Comparison of ENCODE assay signal across 8 mouse cellular contexts in the genomic region with DNA sequence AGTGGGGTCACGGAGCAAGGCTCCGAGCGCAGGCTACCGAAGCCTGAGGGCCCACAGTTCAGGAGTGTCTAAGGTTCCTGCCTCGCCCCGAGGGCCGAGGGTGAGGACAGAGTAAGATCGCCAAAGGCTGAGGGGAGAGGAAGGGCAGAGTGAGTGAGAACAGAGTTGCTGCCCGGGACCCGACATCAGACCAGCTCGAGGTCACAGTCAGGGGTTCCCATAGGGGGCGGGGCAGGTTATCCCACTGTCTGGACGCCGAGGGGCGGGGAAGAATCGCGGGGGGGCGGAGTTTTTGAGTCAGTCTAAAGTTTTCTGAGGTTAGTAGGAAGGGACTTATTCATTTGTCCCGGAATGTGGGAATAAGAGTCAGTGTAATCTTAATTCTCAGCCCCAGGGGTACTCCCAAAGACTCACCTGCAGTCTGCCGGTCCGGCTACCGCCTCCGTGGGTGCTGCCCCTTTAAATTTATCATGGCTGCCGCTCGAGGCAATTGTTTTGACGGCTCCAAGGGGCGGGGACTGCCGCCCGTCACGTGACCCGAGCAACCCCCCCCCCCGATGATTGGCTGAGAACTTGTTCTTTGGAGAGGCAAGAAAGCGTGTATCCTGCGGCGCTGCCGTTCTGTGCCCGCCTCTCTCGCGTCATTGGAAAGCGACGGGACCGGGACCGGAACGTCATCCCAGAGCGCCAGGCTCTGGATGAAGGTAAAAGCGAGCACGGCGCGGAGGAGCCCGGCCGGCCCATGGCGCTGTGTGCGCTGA. TPM values are rescaled to one million over a fixed set of nuclear protein-coding genes. Genes with fewer than 3 reads are reported as not detected.
DNase-seq lines count a peak whose midpoint lies in the region; ATAC-seq and TF ChIP-seq lines count a peak whose summit lies in the region.

TSS of gene Klc4 (minus strand) at position 462 of the 761 bp plus-strand sequence.
TSS of gene Mrpl2 (plus strand) at position 669 of the 761 bp plus-strand sequence.

- peaks cover 25% of the 10 kb centered on the region for H3K36me3 ChIP-seq in hindbrain, embryonic 13.5 days

- H3K27ac ChIP-seq in hindbrain, embryonic 13.5 days: peak within 1 kb of the TSS; percentile 92

- peak within 1 kb of the TSS; percentile 89 for H3K9ac ChIP-seq in hindbrain, embryonic 13.5 days

- no peak for TF ChIP-seq CTCF in Patski (IDR thresholded peaks at IDR 0.05)

- POLR2A ChIA-PET in Patski (lab: Charles Lee): interaction anchor here (0.6 to 1.2 kb wide), 3 partner anchors 33 to 86 kb away, joined by 3 to 5 read pairs (median 3); no protein-coding TSS in a partner anchor

- no peaks in the 10 kb centered on the region for H3K9me3 ChIP-seq in hindbrain, embryonic 13.5 days

- H3K4me2 ChIP-seq in hindbrain, embryonic 13.5 days: peak within 1 kb of the TSS; percentile 88

- DNase-seq in Patski (ENCODE audit: low read depth, low spot score): peak; percentile 87
- peak; percentile 100 for DNase-seq in cerebellum, postnatal 14 days
- DNase-seq in frontal cortex, postnatal 14 days (ENCODE audit: low spot score in 2 of 2): peak; percentile 98 to 100
- DNase-seq in layer of hippocampus, postnatal 25 days (ENCODE audit: extremely low spot score in 1 of 2, low spot score in 1 of 2): peak; percentile 99
- DNase-seq in lung, postnatal 25 days (ENCODE audit: low spot score): peak; percentile 98
- DNase-seq in retina, embryonic 14.5 days (ENCODE audit: low spot score): peak; percentile 97
- DNase-seq in thymus, postnatal 4 days: peak; percentile 99

- under 1% methylated on average over 53 of the region's 53 CpGs for WGBS in hindbrain, embryonic 13.5 days

- H3K4me3 ChIP-seq in hindbrain, embryonic 13.5 days: peak within 1 kb of the TSS; percentile 75

- CTCF ChIA-PET in Patski (lab: Charles Lee): interaction anchor here (2.3 to 2.6 kb wide), 2 partner anchors 9 to 68 kb away, joined by 6 to 7 read pairs; no protein-coding TSS in a partner anchor

- H3K27me3 ChIP-seq in Patski: no peaks in the 10 kb centered on the region
- no peaks in the 10 kb centered on the region for H3K27me3 ChIP-seq in hindbrain, embryonic 13.5 days

- in situ Hi-C loops in Patski (cut with MboI; ENCODE audit: low pct_unique_long_range_greater_than_20kb): no loop called here

- peak; percentile 31 for ATAC-seq in Patski
- peak; percentile 66 for ATAC-seq in hindbrain, embryonic 13.5 days (ENCODE audit: low FRiP score)

- peaks cover 44% of the 10 kb centered on the region for H3K4me1 ChIP-seq in hindbrain, embryonic 13.5 days (replicated peaks)

RNA-seq across cellular contexts. Expression of gene Klc4, which starts in this region (rescaled TPM):
- polyA plus RNA-seq in Patski (2021): 42.3 TPM
- 45.1 and 45.9 TPM in 2 replicates for polyA plus RNA-seq in hindbrain, embryonic 13.5 days (2015; fragmentation: Nextera tagmentation; extraction: Ambion mirVana)
- 10 to 100 TPM; 16.8 to 17.0 TPM for total RNA-seq in layer of hippocampus, postnatal 25 days (2021)

RNA-seq across cellular contexts. Expression of gene Mrpl2, which starts in this region (rescaled TPM):
- 124 TPM for polyA plus RNA-seq in Patski (2021)
- polyA plus RNA-seq in hindbrain, embryonic 13.5 days (2015; fragmentation: Nextera tagmentation; extraction: Ambion mirVana): 73.5 and 75.6 TPM in 2 replicates
- 10 to 100 TPM; 51.5 to 57.4 TPM for total RNA-seq in layer of hippocampus, postnatal 25 days (2021)

Comparison
In these comparisons a context has a peak if more than half of its experiments do, and no peak if none do; other contexts are left out.
1. Peak in every context shown above with its lines: DNase-seq, ATAC-seq, H3K4me3 ChIP-seq and H3K27ac ChIP-seq.